Mouse (Mus musculus) myocyte (in vitro differentiated cells): Measurements from ENCODE around the gene Otop3.

Experiments used
- CEBPB ChIP-seq: IDR thresholded peaks from 2 replicates; pipeline ENCODE4 v1.6.1; 2011; ENCODE audit warnings: mild to moderate bottlenecking, moderate library complexity; ENCODE audit not compliant: poor library complexity, insufficient read depth, severe bottlenecking
- MAX ChIP-seq: IDR thresholded peaks from one replicate; pipeline ENCODE4 v1.6.1; 2011; ENCODE audit warnings: low read depth, mild to moderate bottlenecking, control low read depth
- POLR2A ChIP-seq: IDR thresholded peaks from one replicate; pipeline ENCODE4 v1.6.1; 2011; ENCODE audit warnings: low read depth, mild to moderate bottlenecking, control low read depth, moderate library complexity; ENCODE audit not compliant: insufficient read length
- POLR2AphosphoS2 ChIP-seq: IDR thresholded peaks from one replicate; pipeline ENCODE4 v1.6.1; 2011; ENCODE audit warnings: low read depth, control low read depth; ENCODE audit not compliant: insufficient read length
- USF1 ChIP-seq: IDR thresholded peaks from one replicate; pipeline ENCODE4 v1.6.1; 2011; ENCODE audit warnings: low read depth, mild to moderate bottlenecking, control low read depth, moderate library complexity

DNA sequence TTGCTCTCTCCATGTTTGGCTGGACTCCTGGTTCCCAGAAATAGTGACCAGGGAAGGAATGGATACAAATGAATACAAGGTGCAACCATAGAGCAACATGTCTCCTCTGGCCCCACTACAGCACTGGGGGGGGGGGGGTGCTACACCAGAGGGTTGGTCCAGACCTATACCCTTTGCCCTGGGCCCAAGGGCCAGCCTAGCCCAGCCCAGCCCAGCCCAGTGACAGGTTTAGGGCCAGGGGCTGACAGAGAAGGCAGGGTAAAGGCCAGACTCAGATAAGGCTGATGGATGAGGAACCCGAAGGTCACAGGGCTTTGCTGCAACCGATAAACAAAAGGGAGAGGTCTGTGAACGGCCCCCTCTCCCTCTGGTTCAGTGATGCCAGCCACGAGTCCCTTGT, 15.4 kb downstream of the Otop3 start:
- TF ChIP-seq POLR2A (no peak), CEBPB (no peak), MAX (no peak), USF1 (no peak), POLR2AphosphoS2 (no peak)
